Mouse (Mus musculus) large intestine, adult 2 months (tissue): ENCODE measurements around the gene Usp12. TPM values are rescaled to one million over a fixed set of nuclear protein-coding genes. Genes with fewer than 3 reads are reported as not detected.
"Not testable (repeated sequence)": the region's sequence is repeated elsewhere in the genome, so short reads cannot be mapped to it uniquely, and the experiment has no call there.

Experiments used
- DNase-seq: peaks from one replicate; pipeline ENCODE4 v3.0.0-alpha.2; 2012; ENCODE audit warnings: low read depth, low spot score
- WGBS: fragments of 180-500 bp; shearing (Covaris S2); methylation state at CpG from one replicate; pipeline ENCODE4 v1.1.7; 2018; 5-methylcytosine and 5-hydroxymethylcytosine counted together
- polyA plus RNA-seq: library from polyadenylated mRNA; depleted of rRNA; stranded (reverse); fragments of >200 nt; gene quantifications from 2 replicates; pipeline ENCODE4 v1.2.3, GENCODE M21; 2012

The Usp12 gene
- polyA plus RNA-seq, 1 experiment = 19.1 TPM

GRCm38 (mm10) chr5:146757921-146758320 is 36.9 kb downstream of the Usp12 start:
- DNase-seq = no peak
- WGBS = 45% methylated on average over 6 of the region's 6 CpGs

- DNase-seq = no peak
- 28% methylated on average over 5 of the region's 5 CpGs for WGBS
Observed at GRCm38 (mm10) chr5:146757316-146757715, 37.5 kb downstream of the Usp12 start.

GRCm38 (mm10) chr5:146753181-146753580 is 41.6 kb downstream of the Usp12 start:
- no peak for DNase-seq
- WGBS = 95% methylated on average over 8 of the region's 8 CpGs

GRCm38 (mm10) chr5:146750958-146751357 is 43.8 kb downstream of the Usp12 start:
- no peak for DNase-seq
- 85% methylated on average over 7 of the region's 7 CpGs for WGBS

GRCm38 (mm10) chr5:146750273-146750672 is 44.5 kb downstream of the Usp12 start:
- DNase-seq = no peak
- 81% methylated on average over 7 of the region's 7 CpGs for WGBS

- 87% methylated on average over 5 of the region's 5 CpGs for WGBS
- DNase-seq = no peak
Observed at GRCm38 (mm10) chr5:146749857-146750256, 44.9 kb downstream of the Usp12 start.

- 72% methylated on average over 9 of the region's 9 CpGs for WGBS
Observed at GRCm38 (mm10) chr5:146736970-146737495, 57.8 kb downstream of the Usp12 start.

GRCm38 (mm10) chr5:146736348-146736747 is 58.5 kb downstream of the Usp12 start:
- DNase-seq = no peak
- WGBS = 90% methylated on average over 18 of the region's 18 CpGs

More at GRCm38 (mm10) chr5:146736970-146737495, 57.8 kb downstream of the Usp12 start:
- DNase-seq = no peak

- 38% methylated on average over 1 of the region's 9 CpGs for WGBS
- not testable (repeated sequence) for DNase-seq
Observed at GRCm38 (mm10) chr5:146735054-146735453, 59.8 kb downstream of the Usp12 start.

GRCm38 (mm10) chr5:146733888-146734640 is 60.7 kb downstream of the Usp12 start:
- DNase-seq = no peak
- 77% methylated on average over 12 of the region's 12 CpGs for WGBS

- DNase-seq = no peak
- 79% methylated on average over 7 of the region's 7 CpGs for WGBS
Observed at GRCm38 (mm10) chr5:146733372-146733771, 61.4 kb downstream of the Usp12 start.

- 58% methylated on average over 4 of the region's 4 CpGs for WGBS
- no peak for DNase-seq
Observed at GRCm38 (mm10) chr5:146727006-146727405, 67.8 kb downstream of the Usp12 start.

GRCm38 (mm10) chr5:146724956-146725355 is 69.8 kb downstream of the Usp12 start:
- no peak for DNase-seq
- 57% methylated on average over 3 of the region's 3 CpGs for WGBS

- WGBS = 93% methylated on average over 5 of the region's 5 CpGs
- DNase-seq = no peak
Observed at GRCm38 (mm10) chr5:146723452-146723851, 71.4 kb downstream of the Usp12 start.

- no peak for DNase-seq
- WGBS = 66% methylated on average over 14 of the region's 14 CpGs
Observed at GRCm38 (mm10) chr5:146722226-146722625, 72.6 kb downstream of the Usp12 start.

GRCm38 (mm10) chr5:146719584-146720356 is 75.0 kb downstream of the Usp12 start:
- WGBS = 79% methylated on average over 27 of the region's 27 CpGs
- DNase-seq = no peak

GRCm38 (mm10) chr5:146713836-146714235 is 81.0 kb downstream of the Usp12 start:
- DNase-seq = no peak
- WGBS = 93% methylated on average over 12 of the region's 12 CpGs

GRCm38 (mm10) chr5:146713088-146713487 is 81.7 kb downstream of the Usp12 start:
- no peak for DNase-seq
- WGBS = 79% methylated on average over 10 of the region's 10 CpGs

GRCm38 (mm10) chr5:146712282-146712918 is 82.4 kb downstream of the Usp12 start:
- DNase-seq = no peak
- 82% methylated on average over 18 of the region's 18 CpGs for WGBS

- DNase-seq = no peak
- WGBS = 60% methylated on average over 3 of the region's 3 CpGs
Observed at GRCm38 (mm10) chr5:146709361-146709760, 85.4 kb downstream of the Usp12 start.
